Mouse (Mus musculus): ENCODE measurements around the gene Ttc3.

DNA sequence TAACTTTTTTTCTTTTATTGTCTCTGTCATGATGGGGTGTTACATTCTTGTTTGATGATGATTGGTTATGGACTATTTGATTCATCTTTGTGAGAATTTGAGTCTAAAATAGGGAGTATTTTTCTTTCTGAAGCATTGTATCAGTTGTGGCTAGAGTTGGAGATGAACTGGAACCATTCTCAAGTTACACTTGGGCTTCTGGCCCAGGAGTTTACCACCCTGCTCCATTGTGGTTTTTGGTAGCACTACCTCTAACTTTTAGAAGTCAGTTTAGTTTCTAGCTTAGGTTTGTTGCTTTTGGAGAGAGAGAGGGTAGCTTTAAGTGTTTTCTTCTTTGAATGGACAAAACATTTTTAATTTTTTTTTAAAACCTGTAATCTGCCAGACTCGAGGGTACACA, 9.0 kb downstream of the Ttc3 start:
- no peak for TF ChIP-seq CTCF (IDR thresholded peaks at IDR 0.05; ENCODE audit: control insufficient read depth, insufficient read depth, insufficient read length)
- no peak for TF ChIP-seq MYOD1 (IDR thresholded peaks at IDR 0.05; ENCODE audit: control insufficient read depth, insufficient read length, low read depth)
- no peak for TF ChIP-seq USF1 (IDR thresholded peaks at IDR 0.05; ENCODE audit: low read depth)
- TF ChIP-seq CEBPB (IDR thresholded peaks at IDR 0.05; ENCODE audit: low read depth) = no peak
- TF ChIP-seq MAX (IDR thresholded peaks at IDR 0.05) = no peak

Measured in C2C12 (cell line).